Mouse (Mus musculus) limb, embryonic 11.5 days (tissue): ENCODE measurements around the gene Lix1l. TPM values are rescaled to one million over a fixed set of nuclear protein-coding genes. Genes with fewer than 3 reads are reported as not detected.

ENCODE experiments used
- ATAC-seq: fragments of 200-750 bp; cut with Nextera tagmentation; 2 replicates; pipeline ENCODE4 v1.8.0; 2017; ENCODE audit warnings: low read depth; ENCODE audit not compliant: insufficient number of reproducible peaks, low FRiP score, low TSS enrichment
- DNase-seq: peaks from one replicate; pipeline ENCODE4 v3.0.0-alpha.2; 2015; ENCODE audit warnings: low spot score
- H3K27ac ChIP-seq: fragments of 300-500 bp; sonication (generic); replicated peaks from 2 replicates; pipeline ENCODE4 v1.5.1; 2014; ENCODE audit warnings: low read depth, mild to moderate bottlenecking, low read length
- H3K27me3 ChIP-seq: fragments of 300-500 bp; sonication (generic); 2 replicates; pipeline ENCODE4 v1.6.1; 2014; ENCODE audit warnings: mild to moderate bottlenecking, low read length, mixed read lengths; ENCODE audit not compliant: control insufficient read depth, insufficient read depth
- H3K36me3 ChIP-seq: fragments of 300-500 bp; sonication (generic); 2 replicates; pipeline ENCODE4 v1.6.1; 2014; ENCODE audit warnings: mild to moderate bottlenecking, low read length, moderate library complexity, mixed read lengths; ENCODE audit not compliant: control insufficient read depth, insufficient read depth
- H3K4me1 ChIP-seq: fragments of 300-500 bp; sonication (generic); 2 replicates; pipeline ENCODE4 v1.6.1; 2014; ENCODE audit warnings: low read length, mixed read lengths; ENCODE audit not compliant: control insufficient read depth, insufficient read depth
- H3K4me2 ChIP-seq: fragments of 300-500 bp; sonication (generic); 2 replicates; pipeline ENCODE4 v1.6.1; 2014; ENCODE audit warnings: low read depth, mild to moderate bottlenecking, moderate library complexity; ENCODE audit not compliant: severe bottlenecking
- H3K4me3 ChIP-seq: fragments of 300-500 bp; sonication (generic); 2 replicates; pipeline ENCODE4 v1.5.1; 2014; ENCODE audit warnings: low read depth, low read length
- H3K9ac ChIP-seq: fragments of 300-500 bp; sonication (generic); 2 replicates; pipeline ENCODE4 v1.6.1; 2014; ENCODE audit warnings: mild to moderate bottlenecking, low read length
- H3K9me3 ChIP-seq: fragments of 300-500 bp; sonication (generic); 2 replicates; pipeline ENCODE4 v1.6.1; 2016; ENCODE audit warnings: low read length; ENCODE audit not compliant: control insufficient read depth
- WGBS: fragments of 180-500 bp; shearing (Covaris S2); extraction: QIAGEN DNeasy Blood & Tissue Kit; methylation state at CpG from one replicate; pipeline ENCODE4 v1.1.7; 2014; 5-methylcytosine and 5-hydroxymethylcytosine counted together
- polyA plus RNA-seq: library from polyadenylated mRNA; unstranded; fragments of >200 nt; fragmentation: Nextera tagmentation; extraction: Ambion mirVana; gene quantifications from 2 replicates; pipeline ENCODE4 v1.2.1, GENCODE M21; 2014

Lix1l gene
- polyA plus RNA-seq, 1 experiment from 2014 or later: 5.7 TPM

GRCm38 (mm10) chr3:96570643-96571042, 30.3 kb upstream of the Lix1l start:
- Histone ChIP-seq H3K27ac (no peak overlapping the region), H3K9me3 (no peaks in the 10 kb centered on the region), H3K27me3 (no peaks in the 10 kb centered on the region), H3K4me3 (no peak overlapping the region), H3K9ac (no peak overlapping the region), H3K4me2 (no peak overlapping the region), H3K36me3 (no peaks in the 10 kb centered on the region), H3K4me1 (no peaks in the 10 kb centered on the region)
- WGBS: 79% methylated on average over 7 of the region's 7 CpGs
- ATAC-seq: no peak
- no peak for DNase-seq

DNA sequence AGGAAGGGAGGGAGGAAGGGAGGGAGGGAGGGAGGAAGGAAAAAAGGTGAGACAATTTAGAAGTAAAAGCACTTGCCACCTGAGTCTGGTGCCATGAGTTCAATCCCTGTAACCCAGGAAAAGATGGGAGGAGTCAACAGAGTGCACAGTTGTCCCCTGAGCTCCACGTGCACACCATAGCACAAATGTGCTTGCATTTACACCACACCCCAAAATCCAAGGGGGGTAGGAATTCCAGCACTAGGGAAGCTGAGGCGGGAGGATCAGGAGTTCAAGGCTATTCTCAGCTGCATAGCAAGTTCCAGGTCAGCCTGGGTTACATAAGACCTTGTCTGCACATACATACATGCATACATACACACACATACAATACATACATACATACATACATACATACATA, 29.6 kb upstream of the Lix1l start:
- no peaks in the 10 kb centered on the region for H3K9me3 ChIP-seq
- DNase-seq (no peak), ATAC-seq (no peak)
- 72% methylated on average over 2 of the region's 2 CpGs for WGBS
- H3K36me3 ChIP-seq: no peaks in the 10 kb centered on the region
- no peak overlapping the region for H3K4me3 ChIP-seq
- no peak overlapping the region for H3K27ac ChIP-seq
- peaks cover 3% of the 10 kb centered on the region; the same call in 1 of the 2 replicates for H3K4me1 ChIP-seq
- no peak overlapping the region for H3K4me2 ChIP-seq
- H3K27me3 ChIP-seq: no peaks in the 10 kb centered on the region
- H3K9ac ChIP-seq: no peak overlapping the region

GRCm38 (mm10) chr3:96571896-96572698, 28.9 kb upstream of the Lix1l start:
- DNase-seq (no peak), ATAC-seq (no peak)
- peaks cover 11% of the 10 kb centered on the region for H3K4me1 ChIP-seq
- H3K27ac ChIP-seq: no peak overlapping the region
- WGBS: 81% methylated on average over 16 of the region's 16 CpGs
- H3K4me2 ChIP-seq: no peak overlapping the region
- H3K36me3 ChIP-seq: no peaks in the 10 kb centered on the region
- H3K27me3 ChIP-seq: no peaks in the 10 kb centered on the region
- H3K4me3 ChIP-seq: no peak overlapping the region
- H3K9me3 ChIP-seq: no peaks in the 10 kb centered on the region
- no peak overlapping the region for H3K9ac ChIP-seq

GRCm38 (mm10) chr3:96573611-96574511, 27.1 kb upstream of the Lix1l start:
- ATAC-seq (no peak), DNase-seq (no peak)
- Histone ChIP-seq H3K9ac (no peak overlapping the region), H3K36me3 (no peaks in the 10 kb centered on the region), H3K4me2 (no peak overlapping the region), H3K4me3 (no peak overlapping the region), H3K27me3 (no peaks in the 10 kb centered on the region), H3K9me3 (no peaks in the 10 kb centered on the region), H3K4me1 (peaks cover 12% of the 10 kb centered on the region), H3K27ac (no peak overlapping the region)
- WGBS: 79% methylated on average over 19 of the region's 19 CpGs

GRCm38 (mm10) chr3:96575272-96575984, 25.5 kb upstream of the Lix1l start:
- no peak overlapping the region for H3K27ac ChIP-seq
- ATAC-seq: no peak

GRCm38 (mm10) chr3:96576005-96576658, 24.8 kb upstream of the Lix1l start:
- Histone ChIP-seq H3K36me3 (no peaks in the 10 kb centered on the region), H3K4me3 (0 out of 2 replicates have a peak overlapping the region, but pooled peaks have one; percentile 10), H3K4me2 (peak overlapping the region; percentile 18), H3K9ac (no peak overlapping the region; the same call in 1 of the 2 replicates), H3K27me3 (no peaks in the 10 kb centered on the region), H3K27ac (peak overlapping the region; percentile 56; the same call in 1 of the 2 replicates), H3K9me3 (no peaks in the 10 kb centered on the region), H3K4me1 (peaks cover 15% of the 10 kb centered on the region)
- no peak for ATAC-seq
- peak; percentile 51 for DNase-seq
- 50% methylated on average over 14 of the region's 14 CpGs for WGBS

More at GRCm38 (mm10) chr3:96575272-96575984, 25.5 kb upstream of the Lix1l start:
- Histone ChIP-seq H3K36me3 (no peaks in the 10 kb centered on the region), H3K4me3 (no peak overlapping the region), H3K4me2 (no peak overlapping the region), H3K4me1 (peaks cover 12% of the 10 kb centered on the region), H3K9ac (no peak overlapping the region), H3K9me3 (no peaks in the 10 kb centered on the region), H3K27me3 (no peaks in the 10 kb centered on the region)
- 82% methylated on average over 8 of the region's 8 CpGs for WGBS
- DNase-seq: no peak

GRCm38 (mm10) chr3:96576690-96577541, 24.0 kb upstream of the Lix1l start, which contains the start of gene Gm16253:
TSS of gene Gm16253 (plus strand) at chr3:96576984.
- DNase-seq: peak; percentile 79
- 0 out of 2 replicates have a peak within 1 kb of the TSS, but pooled peaks have one; percentile 10 for H3K4me3 ChIP-seq
- H3K4me2 ChIP-seq: peak within 1 kb of the TSS; percentile 18
- H3K9me3 ChIP-seq: no peaks in the 10 kb centered on the region
- peak within 1 kb of the TSS; percentile 56; the same call in 1 of the 2 replicates for H3K27ac ChIP-seq
- no peak within 1 kb of the TSS; the same call in 1 of the 2 replicates for H3K9ac ChIP-seq
- H3K27me3 ChIP-seq: no peaks in the 10 kb centered on the region
- H3K4me1 ChIP-seq: peaks cover 15% of the 10 kb centered on the region
- 35% methylated on average over 17 of the region's 17 CpGs for WGBS
- peak; percentile 65 for ATAC-seq
- no peaks in the 10 kb centered on the region for H3K36me3 ChIP-seq
